Mouse (Mus musculus): ENCODE data around the gene H2afy. TPM values are rescaled to one million over a fixed set of nuclear protein-coding genes. Genes with fewer than 3 reads are reported as not detected.

Gene H2afy
- total RNA-seq, 2 experiments from 2014 or later, result 97.2 to 108 TPM

GRCm38 (mm10) chr13:56115906-56116305 is 20.3 kb downstream of the H2afy start:
- no peak for DNase-seq (ENCODE audit: low spot score in 2 of 2)
- intact Hi-C loops (cut with DNase I), result no loop called here

- DNase-seq (ENCODE audit: low spot score in 2 of 2), result no peak
- intact Hi-C loops (cut with DNase I), result no loop called here
Measured at GRCm38 (mm10) chr13:56115386-56115785, 20.8 kb downstream of the H2afy start.

GRCm38 (mm10) chr13:56113431-56114248 is 22.5 kb downstream of the H2afy start:
- intact Hi-C loops (cut with DNase I), result no loop called here
- DNase-seq (ENCODE audit: low spot score in 2 of 2), result no peak

- intact Hi-C loops (cut with DNase I), result no loop called here
- peak; percentile 49 to 59 for DNase-seq (ENCODE audit: low spot score in 2 of 2)
Measured at GRCm38 (mm10) chr13:56112980-56113379, 23.2 kb downstream of the H2afy start.

GRCm38 (mm10) chr13:56112496-56112895 is 23.7 kb downstream of the H2afy start:
- intact Hi-C loops (cut with DNase I), result no loop called here
- DNase-seq (ENCODE audit: low spot score in 2 of 2), result no peak

GRCm38 (mm10) chr13:56111601-56112000 is 24.6 kb downstream of the H2afy start:
- intact Hi-C loops (cut with DNase I), result no loop called here
- DNase-seq (ENCODE audit: low spot score in 2 of 2), result no peak

GRCm38 (mm10) chr13:56110694-56111531 is 25.2 kb downstream of the H2afy start:
- no peak for DNase-seq (ENCODE audit: low spot score in 2 of 2)
- intact Hi-C loops (cut with DNase I), result no loop called here

- no peak for DNase-seq (ENCODE audit: low spot score in 2 of 2)
- intact Hi-C loops (cut with DNase I), result no loop called here
Measured at GRCm38 (mm10) chr13:56109703-56110102, 26.5 kb downstream of the H2afy start.

- no peak for DNase-seq (ENCODE audit: low spot score in 2 of 2)
- intact Hi-C loops (cut with DNase I), result no loop called here
Measured at GRCm38 (mm10) chr13:56108849-56109519, 27.2 kb downstream of the H2afy start.

GRCm38 (mm10) chr13:56104971-56105391 is 31.2 kb downstream of the H2afy start:
- intact Hi-C loops (cut with DNase I), result no loop called here

GRCm38 (mm10) chr13:56103796-56104746 is 32.1 kb downstream of the H2afy start:
- intact Hi-C loops (cut with DNase I), result no loop called here
- peak in 1 of 2 experiments; percentile 38 for DNase-seq (ENCODE audit: low spot score in 2 of 2)

More at GRCm38 (mm10) chr13:56104971-56105391, 31.2 kb downstream of the H2afy start:
- no peak for DNase-seq (ENCODE audit: low spot score in 2 of 2)

- DNase-seq (ENCODE audit: low spot score in 2 of 2), result no peak
- intact Hi-C loops (cut with DNase I), result no loop called here
Measured at GRCm38 (mm10) chr13:56102160-56102559, 34.0 kb downstream of the H2afy start.

GRCm38 (mm10) chr13:56095601-56096195 is 40.5 kb downstream of the H2afy start:
- intact Hi-C loops (cut with DNase I), result no loop called here
- DNase-seq (ENCODE audit: low spot score in 2 of 2), result no peak

GRCm38 (mm10) chr13:56094544-56094943 is 41.6 kb downstream of the H2afy start:
- no peak for DNase-seq (ENCODE audit: low spot score in 2 of 2)
- intact Hi-C loops (cut with DNase I), result no loop called here

GRCm38 (mm10) chr13:56093680-56094079 is 42.5 kb downstream of the H2afy start:
- DNase-seq (ENCODE audit: low spot score in 2 of 2), result peak; percentile 42 to 54
- intact Hi-C loops (cut with DNase I), result no loop called here

GRCm38 (mm10) chr13:56092606-56093005 is 43.6 kb downstream of the H2afy start:
- DNase-seq (ENCODE audit: low spot score in 2 of 2), result no peak
- intact Hi-C loops (cut with DNase I), result no loop called here

- intact Hi-C loops (cut with DNase I), result no loop called here
- no peak for DNase-seq (ENCODE audit: low spot score in 2 of 2)
Measured at GRCm38 (mm10) chr13:56090597-56090996, 45.6 kb downstream of the H2afy start.

- intact Hi-C loops (cut with DNase I), result no loop called here
Measured at GRCm38 (mm10) chr13:56088602-56089001, 47.6 kb downstream of the H2afy start.

More at GRCm38 (mm10) chr13:56088602-56089001, 47.6 kb downstream of the H2afy start:
- DNase-seq (ENCODE audit: low spot score in 2 of 2), result no peak

All from left cerebral cortex, postnatal 14 days (tissue).